Mouse (Mus musculus): Measurements from ENCODE around the gene Myl6b.
"Not testable (repeated sequence)": the region's sequence is repeated elsewhere in the genome, so short reads cannot be mapped to it uniquely, and the experiment has no call there.

The Myl6b gene

DNA sequence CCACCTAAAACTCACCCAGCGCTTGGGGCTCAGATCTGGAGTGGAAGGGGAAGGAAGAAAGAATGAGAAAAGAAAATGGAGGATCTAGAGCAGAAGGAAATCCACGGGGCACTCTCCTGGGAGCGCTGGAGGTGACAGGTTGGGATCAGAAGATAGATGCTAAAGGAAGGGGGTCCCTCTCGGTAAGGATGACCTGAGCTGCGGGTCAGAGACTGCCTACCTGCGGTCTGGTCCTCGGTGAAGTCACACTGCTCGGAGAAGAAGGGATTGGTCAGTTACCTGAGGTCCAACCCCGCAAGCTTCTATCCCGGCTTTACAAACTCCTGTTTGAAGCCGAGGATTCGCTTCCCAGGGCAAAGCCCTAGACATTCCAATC lies 5.2 kb downstream of the Myl6b start:
- no peak for DNase-seq (ENCODE audit: low spot score)

- DNase-seq (ENCODE audit: low spot score) = peak; percentile 59
Measured at GRCm38 (mm10) chr10:128492633-128493311, 5.7 kb downstream of the Myl6b start.

DNA sequence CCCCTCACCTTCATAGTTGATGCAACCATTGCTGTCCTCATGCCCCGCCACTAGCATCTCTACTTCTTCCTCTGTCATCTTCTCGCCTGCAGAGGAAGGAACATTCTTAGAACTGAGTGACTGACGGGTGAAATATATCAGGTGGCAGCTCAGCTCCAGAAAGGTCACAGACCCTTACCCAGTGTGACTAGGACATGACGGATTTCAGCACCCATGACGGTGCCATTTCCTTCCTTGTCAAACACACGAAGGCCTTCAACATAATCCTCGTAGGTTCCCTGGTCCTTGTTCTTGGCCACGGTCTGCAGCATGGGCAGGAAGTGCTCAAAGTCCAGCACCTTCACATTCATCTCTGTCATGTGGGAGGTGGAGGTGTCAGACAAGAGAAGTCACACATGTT lies 6.4 kb downstream of the Myl6b start:
- not testable (repeated sequence) for DNase-seq (ENCODE audit: low spot score)

GRCm38 (mm10) chr10:128491495-128491894 lies 7.0 kb downstream of the Myl6b start:
- DNase-seq (ENCODE audit: low spot score) = no peak

DNA sequence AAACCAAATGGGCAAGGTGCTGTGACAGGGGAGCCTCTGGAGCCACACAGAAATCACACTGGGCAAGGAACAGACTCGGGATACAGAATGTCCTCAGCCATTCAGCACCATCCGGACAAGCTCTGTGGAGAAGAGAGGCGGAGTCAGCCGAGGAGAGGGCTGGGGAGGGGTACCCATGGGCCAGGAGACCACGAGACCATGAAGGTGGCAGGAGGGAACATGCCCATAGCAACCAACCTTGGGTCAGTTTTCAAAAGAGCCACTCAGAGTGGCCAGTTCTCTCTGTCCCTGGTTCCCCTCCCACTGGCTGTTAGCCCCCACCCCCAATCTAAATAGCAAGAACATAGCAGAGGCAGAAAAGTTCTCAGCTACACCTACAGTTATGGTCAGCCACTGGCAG lies 7.6 kb downstream of the Myl6b start:
- DNase-seq (ENCODE audit: low spot score) = no peak

DNA sequence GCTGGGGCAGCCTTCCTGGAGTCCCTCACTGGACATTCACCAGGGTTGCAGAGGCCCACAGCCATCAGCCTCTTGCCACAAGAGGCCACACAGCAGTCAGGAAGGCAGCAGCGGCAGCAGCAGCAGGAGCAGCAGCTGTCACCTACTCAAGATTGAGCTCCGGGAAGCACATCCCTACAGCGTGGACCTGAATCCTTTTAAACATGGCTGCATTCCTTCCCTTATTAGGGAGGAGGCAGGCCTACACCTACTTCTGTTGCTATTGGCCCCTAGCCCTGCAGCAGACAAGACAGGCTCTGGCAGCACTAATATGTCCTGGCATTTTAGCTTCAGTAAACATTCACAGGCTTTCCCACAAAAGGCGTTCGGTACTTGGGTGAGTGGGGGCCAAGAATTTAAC lies 8.3 kb downstream of the Myl6b start:
- DNase-seq (ENCODE audit: low spot score) = no peak

- no peak for DNase-seq (ENCODE audit: low spot score)
Measured at GRCm38 (mm10) chr10:128489785-128490184, 8.7 kb downstream of the Myl6b start.

DNA sequence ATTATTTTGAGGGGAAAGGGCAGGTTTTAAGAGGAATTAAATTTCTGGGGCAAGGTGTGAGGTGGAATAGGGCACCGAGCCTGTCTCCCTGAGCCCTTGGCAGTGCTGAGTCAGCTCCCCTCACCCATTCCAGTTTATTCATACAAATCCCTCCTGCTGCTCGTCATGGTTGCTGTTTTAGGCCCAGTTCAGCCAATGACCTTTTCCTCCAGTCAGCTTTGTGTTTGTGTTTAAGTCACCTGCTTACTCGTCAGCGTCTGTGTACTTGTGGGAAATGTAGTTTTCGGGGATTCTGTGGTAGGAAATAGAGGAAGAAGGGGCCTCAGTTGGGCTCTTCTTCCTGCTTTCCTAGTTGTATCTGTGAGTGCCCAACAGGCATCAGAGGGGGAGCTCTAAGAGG lies 9.1 kb downstream of the Myl6b start:
- no peak for DNase-seq (ENCODE audit: low spot score)

GRCm38 (mm10) chr10:128488776-128489175 lies 9.7 kb downstream of the Myl6b start:
- no peak for DNase-seq (ENCODE audit: low spot score)

DNA sequence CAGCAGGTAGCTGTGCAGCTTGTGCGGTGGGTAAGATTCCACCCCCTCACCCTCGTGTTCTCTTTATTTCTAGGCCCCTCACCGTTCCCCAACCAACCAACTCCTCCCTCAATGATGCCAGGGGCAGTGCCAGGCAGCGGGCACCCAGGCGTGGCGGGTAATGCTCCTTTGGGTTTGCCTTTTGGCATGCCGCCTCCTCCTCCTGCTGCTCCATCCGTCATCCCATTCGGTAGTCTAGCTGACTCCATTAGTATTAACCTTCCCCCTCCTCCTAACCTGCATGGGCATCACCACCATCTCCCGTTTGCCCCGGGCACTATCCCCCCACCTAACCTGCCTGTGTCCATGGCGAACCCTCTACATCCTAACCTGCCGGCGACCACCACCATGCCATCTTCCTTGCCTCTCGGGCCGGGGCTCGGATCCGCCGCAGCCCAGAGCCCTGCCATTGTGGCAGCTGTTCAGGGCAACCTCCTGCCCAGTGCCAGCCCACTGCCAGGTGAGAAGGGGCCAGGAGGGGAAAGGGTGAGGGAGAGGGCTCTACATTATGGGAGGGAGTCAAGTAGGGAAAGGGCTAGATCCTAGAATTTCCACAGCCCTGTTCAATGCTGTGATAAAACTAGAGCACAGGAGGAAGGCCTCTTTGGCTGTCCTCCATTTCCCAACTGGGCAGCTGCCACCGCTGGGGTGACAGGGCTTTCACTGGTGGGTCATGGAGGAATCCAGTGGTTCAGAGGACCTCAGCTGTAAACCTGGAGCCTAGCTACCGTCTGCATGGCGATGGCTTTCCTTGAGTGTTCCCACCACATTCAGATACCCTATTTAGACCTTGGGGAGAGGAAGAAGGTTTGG lies 10.4 kb downstream of the Myl6b start:
- DNase-seq (ENCODE audit: low spot score) = no peak

GRCm38 (mm10) chr10:128486370-128486769 lies 12.1 kb downstream of the Myl6b start:
- DNase-seq (ENCODE audit: low spot score) = no peak

DNA sequence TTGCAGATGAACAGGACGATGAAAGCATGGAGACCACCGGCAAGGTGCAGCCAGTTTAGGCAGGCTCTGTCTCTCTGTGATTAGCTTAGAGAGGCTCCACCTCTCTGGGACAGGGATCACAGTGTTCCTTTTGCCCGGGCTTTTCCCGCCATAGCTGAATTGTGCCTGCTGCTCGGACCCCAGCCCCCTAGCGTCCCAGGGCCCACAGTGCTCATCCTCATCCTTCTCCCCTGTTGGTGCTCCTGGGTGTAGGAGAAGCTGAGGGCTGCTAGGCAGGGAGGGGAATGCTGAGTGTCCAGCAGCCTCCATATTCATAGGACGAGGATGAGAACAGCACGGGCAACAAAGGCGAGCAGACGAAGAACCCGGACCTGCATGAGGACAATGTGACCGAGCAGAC lies 24.1 kb downstream of the Myl6b start:
- no peak for DNase-seq (ENCODE audit: low spot score)

GRCm38 (mm10) chr10:128460270-128460630 lies 38.2 kb downstream of the Myl6b start:
- no peak for DNase-seq (ENCODE audit: low spot score)

- DNase-seq (ENCODE audit: low spot score) = peak; percentile 59
Measured at GRCm38 (mm10) chr10:128459409-128460269, 38.8 kb downstream of the Myl6b start.

DNA sequence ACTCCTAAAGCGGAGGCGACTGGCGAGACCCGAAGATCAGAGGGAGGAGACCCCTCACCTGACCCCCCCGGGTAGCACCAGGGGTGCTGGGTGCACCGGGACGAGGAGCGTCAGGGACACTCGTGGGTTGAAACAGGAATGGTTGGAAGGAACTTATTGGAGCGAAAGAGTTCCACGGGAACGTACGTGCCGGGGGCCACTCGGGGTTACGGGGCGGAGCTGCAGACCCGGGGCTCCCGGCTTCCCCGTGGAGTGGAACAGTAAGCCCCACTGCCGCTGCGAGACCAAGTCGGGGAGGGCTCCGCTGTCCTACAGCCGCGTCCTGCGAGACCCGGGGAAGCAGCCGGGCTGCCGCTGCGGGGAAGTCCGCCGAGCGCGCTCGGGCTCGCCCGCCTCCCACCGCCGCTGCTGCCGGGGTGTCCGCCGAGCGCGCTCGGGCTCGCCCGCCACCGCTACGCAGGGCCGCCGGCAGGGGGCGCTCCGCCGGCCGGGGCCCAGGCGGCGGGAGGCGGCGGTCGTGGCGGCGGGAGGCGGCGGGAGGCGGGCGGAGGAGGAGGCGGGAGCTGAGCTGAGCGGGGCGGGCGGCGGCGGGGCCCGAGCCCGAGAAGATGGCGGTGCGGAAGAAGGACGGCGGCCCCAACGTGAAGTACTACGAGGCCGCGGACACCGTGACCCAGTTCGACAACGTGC lies 39.6 kb downstream of the Myl6b start, which contains the start of gene Smarcc2:
Gene Smarcc2, plus strand, starts transcription at position 530 of the 690 bp plus-strand sequence.
- peak; percentile 91 for DNase-seq (ENCODE audit: low spot score)

- peak; percentile 91 for DNase-seq (ENCODE audit: low spot score)
Measured at GRCm38 (mm10) chr10:128458348-128458718, 40.2 kb downstream of the Myl6b start.

DNA sequence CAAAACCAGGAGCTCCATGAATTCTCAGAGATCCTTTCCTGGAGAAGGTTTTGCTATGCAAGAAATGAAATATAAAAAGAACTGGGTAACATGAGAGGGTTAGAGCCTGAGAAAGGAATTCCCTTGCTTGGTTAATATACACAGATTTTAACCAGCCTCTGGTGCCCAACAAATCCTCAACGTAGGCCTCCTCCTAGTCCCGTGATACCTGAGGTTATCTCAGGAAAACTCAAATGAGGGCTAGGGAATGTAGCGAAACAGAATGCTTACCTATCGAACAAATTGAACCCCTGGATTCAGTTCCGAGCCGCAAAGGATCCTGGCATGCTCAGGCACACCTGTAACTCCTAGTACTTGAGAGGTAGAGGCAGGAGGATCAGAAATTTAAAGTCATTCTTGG lies 40.8 kb downstream of the Myl6b start:
- no peak for DNase-seq (ENCODE audit: low spot score)

- peak; percentile 28 for DNase-seq (ENCODE audit: low spot score)
Measured at GRCm38 (mm10) chr10:128455280-128455679, 43.2 kb downstream of the Myl6b start.

DNA sequence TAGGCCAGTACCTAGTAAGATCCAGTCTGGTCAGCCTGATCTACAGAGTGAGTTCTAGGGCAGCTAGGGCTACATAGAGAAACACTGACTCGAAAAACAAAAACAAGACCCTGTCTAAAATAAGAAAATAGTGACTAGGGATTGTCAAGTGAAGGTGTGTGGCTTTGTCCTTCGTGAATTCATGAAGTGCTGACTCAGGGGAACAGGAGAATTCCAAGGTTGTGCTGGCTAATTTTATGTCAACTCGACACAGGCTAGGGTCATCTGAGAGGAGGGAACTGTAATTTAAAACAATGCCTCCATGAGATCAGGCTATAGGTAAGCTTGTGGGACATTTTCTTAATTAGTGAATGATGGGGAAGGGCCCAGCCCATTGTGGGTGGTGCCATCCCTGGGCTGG lies 44.0 kb downstream of the Myl6b start:
- no peak for DNase-seq (ENCODE audit: low spot score)

- no peak for DNase-seq (ENCODE audit: low spot score)
Measured at GRCm38 (mm10) chr10:128451014-128451413, 47.5 kb downstream of the Myl6b start.

DNA sequence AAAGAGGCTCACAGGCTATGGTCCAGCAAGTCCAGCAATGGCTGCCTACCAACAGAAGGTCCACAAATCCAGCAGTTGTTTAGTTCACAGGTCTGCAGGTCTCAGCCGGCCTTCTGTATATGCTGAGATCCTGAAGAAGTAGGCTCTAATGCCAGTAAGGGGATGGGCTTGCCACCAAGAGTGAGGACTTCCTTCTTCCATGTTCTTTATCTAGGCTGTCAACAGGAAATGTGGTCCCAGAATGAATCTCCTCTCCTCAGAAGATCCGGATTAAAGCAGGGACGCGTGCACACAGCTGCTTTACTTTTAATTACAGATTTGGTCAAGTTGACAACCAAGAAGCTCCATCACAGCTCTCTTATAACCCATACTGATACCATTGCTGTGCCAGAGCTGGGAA lies 53.1 kb downstream of the Myl6b start:
- no peak for DNase-seq (ENCODE audit: low spot score)

- DNase-seq (ENCODE audit: low spot score) = no peak
Measured at GRCm38 (mm10) chr10:128444354-128444753, 54.1 kb downstream of the Myl6b start.
